Mouse (Mus musculus) embryonic facial prominence, embryonic 13.5 days (tissue): ENCODE data around the gene Ensa. TPM values are rescaled to one million over a fixed set of nuclear protein-coding genes. Genes with fewer than 3 reads are reported as not detected.

Experiments used
- ATAC-seq: fragments of 200-750 bp; cut with Nextera tagmentation; 2 replicates; pipeline ENCODE4 v1.8.0; 2017; ENCODE audit warnings: low read depth; ENCODE audit not compliant: insufficient number of reproducible peaks, insufficient read depth, low FRiP score, low TSS enrichment
- H3K27ac ChIP-seq: fragments of 300-500 bp; sonication (generic); 2 replicates; pipeline ENCODE4 v1.5.1; 2015; ENCODE audit warnings: moderate library complexity, mild to moderate bottlenecking, inconsistent platforms
- H3K27me3 ChIP-seq: fragments of 300-500 bp; sonication (generic); 2 replicates; pipeline ENCODE4 v1.6.1; 2015; ENCODE audit warnings: mild to moderate bottlenecking, inconsistent platforms
- H3K36me3 ChIP-seq: fragments of 300-500 bp; sonication (generic); 2 replicates; pipeline ENCODE4 v1.6.1; 2015; ENCODE audit warnings: mild to moderate bottlenecking, inconsistent platforms
- H3K4me1 ChIP-seq: fragments of 300-500 bp; sonication (generic); 2 replicates; pipeline ENCODE4 v1.6.1; 2015; ENCODE audit warnings: inconsistent platforms
- H3K4me2 ChIP-seq: fragments of 300-500 bp; sonication (generic); 2 replicates; pipeline ENCODE4 v1.6.1; 2015; ENCODE audit warnings: moderate library complexity, mild to moderate bottlenecking, inconsistent platforms
- H3K4me3 ChIP-seq: fragments of 300-500 bp; sonication (generic); 2 replicates; pipeline ENCODE4 v1.5.1; 2015; ENCODE audit warnings: mild to moderate bottlenecking, inconsistent platforms
- H3K9ac ChIP-seq: fragments of 300-500 bp; sonication (generic); 2 replicates; pipeline ENCODE4 v1.6.1; 2015; ENCODE audit warnings: mild to moderate bottlenecking, inconsistent platforms
- H3K9me3 ChIP-seq: fragments of 300-500 bp; sonication (generic); 2 replicates; pipeline ENCODE4 v1.6.1; 2016; ENCODE audit warnings: inconsistent platforms
- WGBS: fragments of 180-500 bp; shearing (Covaris S2); methylation state at CpG from one replicate; pipeline ENCODE4 v1.1.7; 2015; ENCODE audit warnings: mixed read lengths; 5-methylcytosine and 5-hydroxymethylcytosine counted together
- polyA plus RNA-seq: library from polyadenylated mRNA; unstranded; fragments of >200 nt; fragmentation: Nextera tagmentation; extraction: Ambion mirVana; gene quantifications from 2 replicates; pipeline ENCODE4 v1.2.1, GENCODE M21; 2015

The Ensa gene
- polyA plus RNA-seq, 1 experiment from 2014 or later, result 88.5 TPM

GRCm38 (mm10) chr3:95674812-95675211 lies 50.0 kb downstream of the Ensa start:
- no peak for ATAC-seq
- H3K27ac ChIP-seq, result peak overlapping the region; percentile 85
- no peaks in the 10 kb centered on the region for H3K9me3 ChIP-seq
- 0 out of 2 replicates have a peak overlapping the region, but pooled peaks have one; percentile 20 for H3K4me2 ChIP-seq
- WGBS, result 18% methylated on average over 6 of the region's 6 CpGs
- no peak overlapping the region for H3K4me3 ChIP-seq
- peaks cover 60% of the 10 kb centered on the region for H3K4me1 ChIP-seq
- H3K9ac ChIP-seq, result 0 out of 2 replicates have a peak overlapping the region, but pooled peaks have one; percentile 32
- no peaks in the 10 kb centered on the region for H3K27me3 ChIP-seq
- peaks cover 24% of the 10 kb centered on the region for H3K36me3 ChIP-seq

GRCm38 (mm10) chr3:95675301-95676092 lies 50.7 kb downstream of the Ensa start:
- peaks cover 60% of the 10 kb centered on the region for H3K4me1 ChIP-seq
- H3K9me3 ChIP-seq, result no peaks in the 10 kb centered on the region
- peaks cover 24% of the 10 kb centered on the region for H3K36me3 ChIP-seq
- H3K27me3 ChIP-seq, result no peaks in the 10 kb centered on the region
- peak; percentile 49; the same call in 1 of the 2 replicates for ATAC-seq
- WGBS, result 21% methylated on average over 8 of the region's 8 CpGs
- H3K4me3 ChIP-seq, result no peak overlapping the region
- H3K27ac ChIP-seq, result peak overlapping the region; percentile 85
- H3K4me2 ChIP-seq, result peak overlapping the region; percentile 20; the same call in 1 of the 2 replicates
- H3K9ac ChIP-seq, result 0 out of 2 replicates have a peak overlapping the region, but pooled peaks have one; percentile 32

GRCm38 (mm10) chr3:95676745-95677419 lies 52.1 kb downstream of the Ensa start:
- Histone ChIP-seq H3K27me3 (no peaks in the 10 kb centered on the region), H3K9me3 (no peaks in the 10 kb centered on the region), H3K36me3 (peaks cover 19% of the 10 kb centered on the region; the same call in 1 of the 2 replicates), H3K4me3 (no peak overlapping the region), H3K4me2 (no peak overlapping the region), H3K27ac (peak overlapping the region; percentile 85; the same call in 1 of the 2 replicates), H3K4me1 (peaks cover 62% of the 10 kb centered on the region), H3K9ac (no peak overlapping the region)
- ATAC-seq, result no peak
- WGBS, result 59% methylated on average over 15 of the region's 15 CpGs

DNA sequence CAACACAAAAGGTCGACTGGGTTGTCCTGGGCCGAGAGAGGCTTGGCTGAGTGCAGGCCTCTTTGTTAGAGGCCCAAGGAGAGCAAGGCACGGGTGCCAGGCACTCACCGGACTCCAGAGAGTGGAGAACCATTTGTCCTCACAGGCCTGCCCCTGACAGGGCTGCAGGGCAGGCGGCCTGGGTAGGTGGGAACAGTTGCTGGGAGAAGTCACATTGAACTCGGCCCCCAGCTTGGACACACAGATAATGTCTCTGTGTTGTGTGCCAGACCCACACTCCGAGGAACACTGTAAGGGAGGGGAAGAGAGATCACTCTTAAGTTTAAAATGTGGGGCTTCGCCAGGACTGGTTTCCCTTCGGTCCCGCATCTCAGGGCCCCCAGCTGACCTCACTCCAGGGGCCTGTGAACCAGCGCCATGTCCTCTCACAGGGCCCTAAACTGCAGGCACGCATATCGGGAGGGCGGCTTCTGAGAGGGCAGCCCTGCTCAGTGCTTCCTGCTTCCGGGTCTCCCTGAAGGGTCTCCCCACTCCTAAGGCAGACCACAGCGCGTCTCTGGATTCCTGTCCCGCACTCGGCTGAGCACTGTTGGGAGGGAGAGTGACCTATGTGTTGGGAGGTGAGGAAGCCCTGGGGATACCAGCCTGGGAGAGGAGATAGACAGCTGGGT lies 52.8 kb downstream of the Ensa start:
- Histone ChIP-seq H3K27me3 (no peaks in the 10 kb centered on the region), H3K27ac (no peak overlapping the region; the same call in 1 of the 2 replicates), H3K4me3 (no peak overlapping the region), H3K9me3 (no peaks in the 10 kb centered on the region), H3K4me2 (no peak overlapping the region), H3K36me3 (peaks cover 19% of the 10 kb centered on the region; the same call in 1 of the 2 replicates), H3K9ac (no peak overlapping the region), H3K4me1 (peaks cover 60% of the 10 kb centered on the region)
- WGBS, result 85% methylated on average over 19 of the region's 19 CpGs
- ATAC-seq, result no peak

DNA sequence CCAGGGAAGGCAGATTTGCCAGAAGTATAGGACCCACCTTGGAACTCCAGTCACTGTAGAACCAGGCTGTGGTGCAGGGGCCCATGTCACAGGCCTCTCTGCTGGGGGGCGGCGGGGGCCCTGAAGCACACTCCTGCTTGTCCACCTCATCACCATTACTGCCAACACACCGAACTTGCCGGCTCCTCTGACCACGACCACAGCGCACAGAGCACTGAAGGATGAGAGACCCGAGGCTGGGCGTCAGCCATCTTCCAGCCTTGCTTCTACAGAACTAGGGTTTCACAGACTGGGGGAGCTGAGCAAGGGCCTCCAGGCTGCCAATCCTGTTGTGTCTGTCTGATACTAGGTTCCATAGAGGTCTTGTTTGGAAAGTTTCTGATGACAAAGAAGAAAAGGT lies 54.8 kb downstream of the Ensa start:
- H3K4me1 ChIP-seq, result peaks cover 45% of the 10 kb centered on the region
- no peak for ATAC-seq
- no peak overlapping the region for H3K4me3 ChIP-seq
- peaks cover 19% of the 10 kb centered on the region; the same call in 1 of the 2 replicates for H3K36me3 ChIP-seq
- H3K9ac ChIP-seq, result no peak overlapping the region
- H3K9me3 ChIP-seq, result no peaks in the 10 kb centered on the region
- H3K27me3 ChIP-seq, result no peaks in the 10 kb centered on the region
- no peak overlapping the region for H3K4me2 ChIP-seq
- WGBS, result 92% methylated on average over 8 of the region's 8 CpGs
- H3K27ac ChIP-seq, result no peak overlapping the region

GRCm38 (mm10) chr3:95680673-95681072 lies 55.9 kb downstream of the Ensa start:
- H3K36me3 ChIP-seq, result peaks cover 19% of the 10 kb centered on the region; the same call in 1 of the 2 replicates

GRCm38 (mm10) chr3:95681365-95681764 lies 56.6 kb downstream of the Ensa start:
- Histone ChIP-seq H3K27me3 (no peaks in the 10 kb centered on the region), H3K9ac (0 out of 2 replicates have a peak overlapping the region, but pooled peaks have one; percentile 8), H3K4me1 (peaks cover 35% of the 10 kb centered on the region), H3K36me3 (peaks cover 18% of the 10 kb centered on the region; the same call in 1 of the 2 replicates), H3K9me3 (no peaks in the 10 kb centered on the region), H3K4me3 (no peak overlapping the region), H3K4me2 (no peak overlapping the region), H3K27ac (no peak overlapping the region)
- no peak for ATAC-seq
- 44% methylated on average over 11 of the region's 11 CpGs for WGBS

More at GRCm38 (mm10) chr3:95680673-95681072, 55.9 kb downstream of the Ensa start:
- Histone ChIP-seq H3K27me3 (no peaks in the 10 kb centered on the region), H3K9ac (no peak overlapping the region), H3K4me2 (no peak overlapping the region), H3K4me3 (no peak overlapping the region), H3K27ac (no peak overlapping the region), H3K4me1 (peaks cover 36% of the 10 kb centered on the region), H3K9me3 (no peaks in the 10 kb centered on the region)
- no peak for ATAC-seq
- 77% methylated on average over 6 of the region's 6 CpGs for WGBS

Other genes with a start within 250 kb of the Ensa start
- 0.39 TPM in 1 of 2 replicates, not detected in the other for gene 4930558C23Rik, start 222.2 kb upstream of the Ensa start, polyA plus RNA-seq
- gene Arnt, start 190.6 kb upstream of the Ensa start, polyA plus RNA-seq, result 53.2 and 60.8 TPM in 2 replicates
- gene Ctsk, start 125.7 kb upstream of the Ensa start, polyA plus RNA-seq, result 37.9 and 41.4 TPM in 2 replicates
- gene Ctss, start 98.2 kb upstream of the Ensa start, polyA plus RNA-seq, result 11.8 and 12.6 TPM in 2 replicates
- gene Hormad1, start 65.3 kb upstream of the Ensa start, polyA plus RNA-seq, result not detected in 2 replicates
- 30.2 and 32.3 TPM in 2 replicates for gene Golph3l, start 36.1 kb upstream of the Ensa start, polyA plus RNA-seq
- 45.4 and 47.7 TPM in 2 replicates for gene Mcl1, start 33.8 kb downstream of the Ensa start, polyA plus RNA-seq
- gene Adamtsl4, start 62.9 kb downstream of the Ensa start, polyA plus RNA-seq, result 1.7 and 1.9 TPM in 2 replicates
- gene Ecm1, start 114.6 kb downstream of the Ensa start, polyA plus RNA-seq, result 5.9 and 6.6 TPM in 2 replicates
- gene Tars2, start 135.2 kb downstream of the Ensa start, polyA plus RNA-seq, result 47.3 and 47.9 TPM in 2 replicates
- 25.4 and 28.3 TPM in 2 replicates for gene Rprd2, start 193.9 kb downstream of the Ensa start, polyA plus RNA-seq
- gene Prpf3, start 230.9 kb downstream of the Ensa start, polyA plus RNA-seq, result 52.6 and 60.9 TPM in 2 replicates
- gene Mrps21, start 246.5 kb downstream of the Ensa start, polyA plus RNA-seq, result 295 and 350 TPM in 2 replicates